Mouse (Mus musculus) kidney, postnatal 25 days (tissue): ENCODE data around the gene Vpreb3.

Source experiments
- DNase-seq, 2 experiments: peaks; one replicate each; pipeline ENCODE4 v3.0.0; 2021; ENCODE audit warnings: mixed read lengths in 2 of 2

The Vpreb3 gene

DNA sequence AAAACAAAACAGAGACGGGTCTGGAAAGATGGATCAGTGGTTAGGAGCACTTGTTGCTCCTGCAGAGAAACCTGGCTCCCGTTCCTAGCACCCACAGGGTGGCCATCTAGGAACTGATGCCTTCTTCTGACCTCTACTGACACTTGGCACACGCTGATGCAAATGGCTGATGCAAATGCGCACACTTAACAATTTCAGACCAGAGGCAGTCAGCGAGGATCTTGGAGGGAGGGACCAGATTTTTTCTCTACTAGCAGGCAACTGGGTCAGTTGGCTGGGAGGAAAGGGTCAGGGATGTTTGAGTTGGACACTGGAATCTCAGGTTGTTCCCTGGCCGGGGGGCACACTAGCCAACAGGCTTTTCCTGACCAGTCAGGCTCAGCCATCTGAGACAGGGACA lies 10.0 kb upstream of the Vpreb3 start, which contains the start of gene Chchd10:
Gene Chchd10 (plus strand): TSS at position 240 of the 400 bp plus-strand sequence.
- DNase-seq, result no peak

DNA sequence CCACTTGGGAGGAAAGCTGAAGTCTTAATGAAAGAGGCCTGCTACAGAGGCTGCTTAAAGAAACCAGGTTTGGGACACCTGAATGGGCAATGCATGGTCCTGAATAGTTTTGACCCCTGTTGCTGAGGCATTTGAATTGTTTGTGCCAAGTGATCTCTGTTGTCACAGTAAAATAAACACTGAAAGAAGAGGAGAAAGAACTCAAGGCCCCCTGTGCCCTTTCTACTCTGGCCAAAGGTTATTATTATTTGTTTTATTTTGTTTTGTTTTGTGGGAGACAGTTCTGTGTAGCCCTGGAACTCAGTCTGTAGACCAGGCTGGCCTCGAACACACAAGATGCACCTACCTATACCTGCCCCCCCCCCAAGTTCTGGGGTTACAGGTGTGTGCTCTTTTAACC lies 7.9 kb upstream of the Vpreb3 start:
- DNase-seq, result no peak

DNA sequence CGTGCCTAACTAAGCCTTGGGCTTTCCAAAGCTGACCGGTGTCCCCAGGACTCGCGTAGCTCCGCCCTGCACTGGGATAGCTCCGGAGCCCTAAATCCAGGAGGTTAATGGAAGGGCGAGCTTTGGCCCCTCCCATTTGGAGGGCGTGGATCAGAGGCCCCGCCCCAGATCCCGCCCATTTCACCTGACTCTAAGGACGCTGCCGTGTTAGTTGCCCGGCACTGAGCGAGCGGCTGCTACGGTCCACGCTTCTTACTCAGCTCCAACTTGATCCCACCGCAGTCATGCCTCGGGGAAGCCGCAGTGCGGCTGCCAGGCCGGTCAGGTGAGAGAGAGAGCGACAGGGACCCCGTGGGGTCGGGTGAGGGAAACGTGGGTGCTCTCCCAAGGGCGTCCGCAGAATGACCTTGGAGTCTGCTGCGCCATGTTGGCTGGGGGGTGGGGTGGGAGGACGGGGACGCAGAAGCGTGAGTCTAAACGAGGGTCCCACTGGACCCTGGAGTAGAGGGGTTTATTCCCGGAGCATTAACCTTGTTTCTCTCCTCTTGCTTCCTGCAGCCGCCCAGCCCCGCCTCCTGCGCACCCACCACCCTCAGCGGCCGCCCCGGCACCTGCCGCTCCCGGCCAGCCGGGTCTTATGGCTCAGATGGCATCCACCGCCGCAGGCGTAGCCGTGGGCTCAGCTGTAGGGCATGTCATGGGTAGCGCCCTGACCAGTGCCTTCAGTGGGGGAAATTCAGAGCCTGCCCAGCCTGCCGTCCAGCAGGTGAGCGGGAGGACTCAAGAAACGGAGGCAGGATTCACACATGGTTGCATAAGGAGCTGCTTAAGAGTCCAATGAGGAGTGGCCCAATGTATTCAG lies 6.9 kb upstream of the Vpreb3 start, which contains the start of gene Mmp11:
Gene Mmp11 (minus strand): TSS at position 817 of the 862 bp plus-strand sequence.
- peak; percentile 92 to 96 for DNase-seq

DNA sequence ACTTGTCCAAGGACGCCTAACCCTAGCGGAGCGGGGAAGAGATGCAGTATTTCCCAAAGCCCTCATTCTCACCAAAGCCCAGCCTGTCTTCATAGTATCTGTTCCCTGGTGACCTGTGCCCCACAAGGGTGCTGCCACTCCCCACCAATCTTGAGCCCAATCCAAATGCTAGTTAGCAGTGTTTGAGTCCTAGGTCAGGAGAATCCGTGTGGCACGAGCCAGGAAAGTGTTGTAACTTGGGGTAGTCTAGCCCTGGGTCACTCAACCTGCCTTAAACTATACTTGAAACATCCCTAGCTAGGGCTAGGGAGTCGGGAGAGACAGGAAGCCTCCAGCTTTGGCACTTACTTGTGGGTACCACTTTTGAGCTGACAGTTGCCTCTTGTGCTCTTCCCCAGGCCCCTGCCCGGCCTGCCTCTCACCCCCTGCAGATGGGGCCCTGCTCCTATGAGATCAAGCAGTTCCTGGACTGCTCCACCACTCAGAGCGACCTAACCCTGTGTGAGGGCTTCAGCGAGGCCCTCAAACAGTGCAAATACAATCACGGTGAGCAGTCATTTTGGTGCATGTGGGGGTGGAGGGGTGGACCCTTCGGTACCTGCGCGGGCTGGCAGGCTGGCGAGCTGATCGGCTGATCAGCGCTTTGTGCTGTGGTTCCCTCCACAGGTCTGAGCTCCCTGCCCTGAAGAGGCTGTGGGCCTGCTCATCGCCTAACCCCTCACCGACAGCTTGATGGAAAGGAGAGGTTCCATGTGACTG lies 5.8 kb upstream of the Vpreb3 start:
- peak in 1 of 2 experiments; percentile 64 for DNase-seq

DNA sequence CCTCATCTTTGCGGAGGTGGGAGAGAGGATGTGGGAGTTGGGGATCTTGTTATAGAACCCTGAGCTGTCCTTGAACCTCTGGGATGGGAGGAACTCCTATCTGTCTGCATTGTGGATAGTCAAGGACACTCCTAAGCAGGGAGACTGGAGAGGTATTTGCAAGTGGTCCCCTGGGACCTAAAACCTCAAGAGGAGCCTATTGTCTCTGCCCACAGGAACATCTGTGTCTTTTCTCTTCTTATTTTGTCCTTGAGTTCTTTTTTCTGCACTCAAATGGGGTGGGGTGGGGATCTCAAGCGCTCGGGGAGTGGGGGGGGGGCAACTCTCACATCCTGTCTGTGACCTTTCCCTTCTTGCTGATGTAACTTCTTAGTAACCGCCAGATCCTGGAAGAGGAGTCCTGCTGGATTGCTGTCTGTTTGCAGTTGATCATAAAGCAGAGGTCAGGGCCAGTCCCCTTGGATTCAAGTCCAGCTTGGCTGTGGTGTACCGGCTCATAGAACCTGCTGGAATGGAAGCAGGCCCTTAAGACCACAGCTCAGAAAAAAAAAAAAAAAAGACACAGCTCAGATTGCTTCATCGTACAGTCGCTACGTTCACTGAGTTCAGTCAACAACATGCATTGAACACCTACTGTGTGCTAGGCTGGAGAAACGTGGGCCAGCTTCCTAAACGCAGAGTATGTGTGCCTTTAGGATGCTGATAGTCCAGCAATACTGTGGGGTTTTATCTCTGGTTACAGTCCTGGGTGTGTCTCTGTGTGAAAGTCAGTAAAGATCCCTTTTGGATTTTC lies 4.8 kb upstream of the Vpreb3 start:
- peak; percentile 34 to 68 for DNase-seq

- DNase-seq, result peak in 1 of 2 experiments; percentile 21
These were observed 3.2 kb upstream of the Vpreb3 start for GRCm38 (mm10) chr10:75939481-75940234.

- peak; percentile 40 to 59 for DNase-seq
These were observed 2.3 kb upstream of the Vpreb3 start, which contains the start of gene Gm867 for GRCm38 (mm10) chr10:75940520-75940919. Gene Gm867 (minus strand): TSS chr10:75940672.

DNA sequence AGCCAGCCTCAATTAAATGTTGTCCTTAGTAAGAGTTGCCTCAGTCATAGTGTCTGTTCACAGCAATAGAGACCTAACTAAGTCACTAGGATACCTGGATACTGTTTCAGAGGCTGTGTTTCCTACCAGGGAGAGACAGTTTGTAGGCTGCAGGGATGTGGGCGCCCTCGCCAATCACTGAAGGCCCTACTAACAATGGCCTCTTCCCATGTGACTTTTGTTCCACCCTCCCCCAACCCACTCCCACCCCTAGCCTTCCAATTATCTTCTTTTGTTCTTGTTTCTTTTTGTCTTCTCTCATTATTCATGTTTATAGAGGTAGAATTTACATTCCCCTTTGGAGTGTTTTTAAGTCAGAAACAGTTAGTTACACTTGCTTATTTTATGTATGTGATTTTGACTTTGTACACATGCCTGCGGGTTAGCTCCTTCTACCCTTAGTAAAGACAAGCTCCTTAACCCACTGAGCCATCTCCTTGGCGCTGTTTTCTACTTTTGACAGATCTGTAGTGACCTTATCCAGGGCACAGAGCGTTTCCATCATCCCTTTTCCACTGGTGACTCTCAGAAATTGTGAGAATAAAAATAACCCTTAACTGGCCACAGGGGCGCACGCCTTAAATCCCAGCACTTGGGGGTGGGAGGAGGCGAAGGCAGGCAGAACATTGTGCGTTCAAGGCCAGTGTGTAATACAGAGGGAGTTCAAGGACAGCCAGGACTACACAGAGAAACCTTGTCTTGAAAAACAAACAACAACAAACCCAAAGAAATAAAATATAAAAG lies 1.6 kb upstream of the Vpreb3 start:
- DNase-seq, result no peak

- DNase-seq, result peak in 1 of 2 experiments; percentile 45
These were observed 1.4 kb downstream of the Vpreb3 start for GRCm38 (mm10) chr10:75944066-75944772.

GRCm38 (mm10) chr10:75945213-75945612 lies 2.4 kb downstream of the Vpreb3 start:
- no peak for DNase-seq

DNA sequence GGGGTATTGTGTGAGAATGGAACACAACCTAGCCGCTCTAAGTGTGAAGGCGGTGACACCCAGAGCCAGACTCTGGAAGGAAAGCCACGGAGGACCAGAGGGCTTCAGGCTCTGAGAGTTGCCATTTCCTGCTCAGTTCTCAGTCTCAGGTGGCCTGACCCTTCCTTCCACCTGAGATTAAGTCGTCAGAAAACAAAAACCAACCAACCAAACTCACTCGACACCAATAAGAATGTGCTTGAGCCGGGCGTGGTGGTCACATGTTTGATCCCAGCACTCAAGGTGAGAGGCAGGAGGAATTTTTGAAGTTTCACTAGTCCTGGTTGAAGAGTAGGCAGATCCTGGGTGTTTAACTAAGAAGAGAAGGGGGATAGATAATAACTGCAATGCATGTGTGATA lies 3.0 kb downstream of the Vpreb3 start:
- no peak for DNase-seq

- no peak for DNase-seq
These were observed 5.2 kb downstream of the Vpreb3 start for GRCm38 (mm10) chr10:75948079-75948478.

DNA sequence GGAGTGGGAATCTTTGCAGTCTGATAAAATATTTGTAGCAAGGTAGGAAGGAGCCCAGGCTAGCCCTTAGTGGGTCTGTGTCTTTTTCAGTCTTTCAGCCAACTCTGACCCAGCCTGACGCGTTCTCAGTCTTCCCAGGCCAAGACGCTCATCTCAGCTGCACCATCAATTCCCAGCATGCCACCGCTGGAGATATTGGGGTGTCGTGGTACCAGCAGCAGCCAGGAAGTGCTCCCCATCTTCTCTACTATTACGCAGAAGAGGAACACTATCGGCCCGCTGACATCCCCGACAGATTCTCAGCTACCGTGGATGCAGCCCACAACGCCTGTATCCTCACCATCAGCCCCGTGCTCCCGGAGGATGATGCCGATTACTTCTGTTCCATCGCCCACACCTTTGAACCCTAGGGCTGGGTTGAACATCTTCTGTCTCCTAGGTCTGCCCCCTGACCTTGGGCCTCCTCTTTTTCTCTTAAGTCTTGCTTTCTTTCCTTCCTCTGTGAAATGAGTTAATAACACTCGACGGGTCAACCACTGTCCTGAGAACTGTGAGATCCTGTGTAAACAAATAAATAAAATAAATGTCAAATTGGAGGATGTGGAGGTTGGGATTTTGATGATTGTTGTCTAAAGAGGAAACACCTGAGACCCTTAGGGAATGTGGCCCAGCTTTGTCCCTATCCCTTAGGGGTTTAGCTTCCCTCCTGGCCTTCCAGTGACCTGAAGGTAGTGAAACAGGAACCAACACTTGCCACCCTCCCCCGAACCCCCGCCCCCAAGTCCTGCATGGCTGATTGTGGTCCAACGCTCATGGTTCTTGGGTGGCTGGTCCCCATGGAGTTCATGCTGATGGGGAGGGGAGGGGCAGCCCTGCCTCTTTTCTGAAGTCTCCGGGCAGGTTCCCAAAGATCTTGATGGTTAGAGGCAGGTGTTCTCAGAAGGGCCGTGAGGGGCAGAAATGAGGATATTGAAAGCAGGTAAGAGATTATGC lies 6.5 kb downstream of the Vpreb3 start:
- DNase-seq, result peak; percentile 36 to 51

- DNase-seq, result peak; percentile 30 to 70
These were observed 7.9 kb downstream of the Vpreb3 start for GRCm38 (mm10) chr10:75950791-75951210.

- peak in 1 of 2 experiments; percentile 79 for DNase-seq
These were observed 8.7 kb downstream of the Vpreb3 start for GRCm38 (mm10) chr10:75951424-75952050.

- no peak for DNase-seq
These were observed 11.5 kb downstream of the Vpreb3 start, which contains the start of gene Gm5134 for GRCm38 (mm10) chr10:75954381-75954811. Gene Gm5134 (plus strand): TSS chr10:75954514.

DNA sequence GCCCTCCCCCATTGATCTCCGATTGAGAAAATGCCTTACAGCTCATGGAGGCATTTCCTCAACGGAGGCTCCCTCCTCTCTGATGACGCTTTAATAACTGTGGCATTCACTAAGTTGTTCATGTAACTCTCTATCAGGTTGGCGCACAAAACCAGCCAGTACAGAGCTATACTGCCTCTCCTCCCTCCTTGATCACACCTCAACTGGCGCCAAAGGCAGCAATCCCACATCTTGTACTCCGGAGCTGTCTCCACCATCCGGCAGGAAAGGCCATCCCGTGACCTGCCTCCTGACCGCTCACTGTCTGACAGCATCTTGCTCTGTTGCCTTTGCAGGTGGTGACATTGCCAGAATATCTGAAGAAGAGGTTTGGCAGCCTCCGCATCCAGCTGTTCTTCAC lies 31.0 kb downstream of the Vpreb3 start:
- DNase-seq, result no peak

DNA sequence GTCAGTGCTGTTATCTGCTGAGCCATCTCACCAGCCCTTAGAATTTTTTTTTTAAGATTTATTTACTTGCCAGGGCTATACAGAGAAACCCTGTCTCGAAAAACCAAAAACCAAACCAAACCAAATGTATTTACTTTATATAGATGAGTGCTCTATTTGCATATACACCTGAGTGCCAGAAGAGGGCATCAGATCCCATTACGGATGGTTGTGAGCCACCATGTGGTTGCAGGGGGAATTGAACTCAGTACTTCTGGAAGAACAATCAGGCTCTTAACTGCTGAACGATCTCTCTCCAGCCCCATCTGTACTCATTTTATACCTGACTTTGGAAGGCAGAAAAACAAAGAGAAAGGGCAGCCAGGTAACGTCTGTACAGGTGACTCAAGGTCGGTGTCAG lies 32.4 kb downstream of the Vpreb3 start:
- DNase-seq, result peak in 1 of 2 experiments; percentile 11
